Mouse (Mus musculus): ENCODE results near the gene Tuft1. TPM values are rescaled to one million over a fixed set of nuclear protein-coding genes. Genes with fewer than 3 reads are reported as not detected.
"Not testable (repeated sequence)": the region's sequence is repeated elsewhere in the genome, so short reads cannot be mapped to it uniquely, and the experiment has no call there.

Tuft1 gene
- polyA plus RNA-seq, 1 experiment from 2014 or later: 9.0 TPM

DNA sequence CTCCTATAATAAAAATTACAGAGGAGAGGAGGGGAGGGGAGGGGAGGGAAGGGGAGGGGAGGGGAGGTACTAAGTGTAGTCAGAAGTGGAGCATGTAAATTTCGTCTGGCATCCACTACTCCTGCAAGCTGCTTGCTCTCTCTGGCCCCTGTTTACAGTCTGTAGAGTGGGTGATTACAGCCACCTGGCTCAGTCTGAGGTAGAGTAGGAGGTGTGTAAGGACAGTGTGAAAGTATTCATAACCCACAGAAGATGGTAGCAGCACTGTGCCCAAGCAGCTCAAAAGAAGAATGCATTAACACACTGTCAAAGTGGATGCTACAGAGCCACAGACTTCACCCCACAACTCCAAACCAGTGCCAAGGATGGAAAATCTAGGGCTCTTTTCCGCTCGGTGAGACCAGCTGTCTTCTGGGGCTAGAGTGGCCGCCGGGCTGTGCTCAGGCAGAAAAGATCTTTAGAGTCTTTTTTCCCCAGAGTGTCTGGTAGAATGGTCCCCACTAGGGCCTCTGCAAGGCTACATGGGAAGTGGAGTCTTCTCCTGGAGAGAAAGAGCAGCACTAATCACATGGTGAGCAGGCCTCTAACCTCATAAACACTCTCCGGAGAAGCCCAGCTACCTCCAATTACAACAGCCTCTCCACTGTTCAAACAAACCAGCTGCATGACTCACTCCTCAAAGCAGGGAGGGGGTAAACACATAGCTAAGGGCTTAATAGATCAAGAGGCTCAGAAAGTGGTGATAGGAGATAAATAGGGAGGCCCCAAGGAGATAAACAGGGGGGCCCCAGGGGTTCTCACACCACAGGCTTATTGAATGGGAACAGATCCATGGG is 9.7 kb downstream of the Tuft1 start:
- H3K36me3 ChIP-seq (ENCODE audit: control insufficient read depth, insufficient read depth, low read length): no peaks in the 10 kb centered on the region
- H3K27ac ChIP-seq (ENCODE audit: low read depth, low read length): peak overlapping the region; percentile 3; the same call in 1 of the 2 replicates
- no peaks in the 10 kb centered on the region for H3K27me3 ChIP-seq (replicated peaks; ENCODE audit: control insufficient read depth, insufficient read depth, low read length)
- H3K9me3 ChIP-seq (ENCODE audit: control insufficient read depth, low read length): no peaks in the 10 kb centered on the region
- WGBS: 44% methylated on average over 6 of the region's 6 CpGs
- no peak overlapping the region for H3K4me3 ChIP-seq (ENCODE audit: low read length)
- H3K4me2 ChIP-seq (ENCODE audit: low read length): no peak overlapping the region
- no peak for ATAC-seq
- no peak overlapping the region for H3K9ac ChIP-seq (ENCODE audit: low read depth, low read length)
- no peaks in the 10 kb centered on the region for H3K4me1 ChIP-seq (ENCODE audit: control insufficient read depth, insufficient read depth, low read depth, low read length)

DNA sequence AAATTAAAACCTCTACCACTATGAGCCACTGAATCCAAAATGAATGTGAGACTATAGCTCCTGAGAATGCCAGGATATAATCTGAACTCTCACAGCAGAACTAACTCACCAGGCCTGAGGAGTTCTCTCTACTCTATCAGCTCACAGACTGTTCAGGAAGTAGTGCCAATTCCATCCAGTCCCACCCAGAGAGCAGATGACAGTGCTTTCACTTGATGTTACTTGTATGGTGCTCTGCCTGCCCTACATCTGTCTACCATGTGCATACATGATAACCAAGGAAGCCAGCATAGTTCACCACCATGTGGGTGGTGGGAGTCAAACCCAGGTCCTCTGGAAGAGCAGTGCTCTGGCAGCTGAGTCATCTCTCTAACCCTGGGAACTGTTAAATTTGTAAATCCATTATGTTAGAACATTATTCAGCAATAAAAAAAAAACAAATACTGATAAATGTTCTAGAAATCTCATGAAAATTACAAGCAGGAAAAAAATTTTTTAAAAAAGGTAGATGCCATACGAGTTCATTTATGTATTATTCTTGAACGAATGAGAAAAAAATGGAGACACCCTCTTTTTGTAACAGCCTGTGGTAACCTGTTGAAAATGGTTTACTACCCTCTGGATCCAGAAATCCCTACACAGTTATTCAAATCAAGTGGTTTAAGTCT is 16.0 kb downstream of the Tuft1 start, which contains the start of gene Gm10972:
Gene Gm10972 (plus strand): TSS at position 618 of the 668 bp plus-strand sequence.
- H3K27ac ChIP-seq (ENCODE audit: low read depth, low read length); H3K4me2 ChIP-seq (ENCODE audit: low read length); H3K4me1 ChIP-seq (ENCODE audit: control insufficient read depth, insufficient read depth, low read depth, low read length); H3K9ac ChIP-seq (ENCODE audit: low read depth, low read length); H3K27me3 ChIP-seq (replicated peaks; ENCODE audit: control insufficient read depth, insufficient read depth, low read length); H3K36me3 ChIP-seq (ENCODE audit: control insufficient read depth, insufficient read depth, low read length); H3K4me3 ChIP-seq (ENCODE audit: low read length); ATAC-seq; H3K9me3 ChIP-seq (ENCODE audit: control insufficient read depth, low read length): not testable (repeated sequence)
- 73% methylated on average over 2 of the region's 2 CpGs for WGBS

DNA sequence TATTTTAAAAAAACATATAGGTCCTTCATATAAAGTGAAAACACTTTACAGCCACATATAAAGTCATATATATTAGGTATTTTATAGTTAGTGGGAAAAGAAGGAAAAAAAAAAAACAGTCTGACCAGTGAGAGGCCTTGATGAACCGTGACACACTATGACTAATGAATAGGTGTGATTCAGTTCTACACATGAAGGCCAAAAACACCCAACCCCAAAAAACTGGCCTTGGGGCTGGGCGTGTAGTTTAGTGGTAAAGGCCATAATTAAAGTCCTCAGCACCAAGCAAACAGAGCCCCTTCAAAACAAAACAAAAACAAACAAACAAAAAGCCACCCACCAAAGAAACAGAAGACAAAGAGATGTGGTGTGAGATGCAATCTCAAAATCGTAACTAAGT is 28.8 kb downstream of the Tuft1 start:
- Histone ChIP-seq H3K4me2 (ENCODE audit: low read length) (no peak overlapping the region), H3K27ac (ENCODE audit: low read depth, low read length) (no peak overlapping the region), H3K27me3 (replicated peaks; ENCODE audit: control insufficient read depth, insufficient read depth, low read length) (no peaks in the 10 kb centered on the region), H3K4me1 (ENCODE audit: control insufficient read depth, insufficient read depth, low read depth, low read length) (no peaks in the 10 kb centered on the region), H3K9me3 (ENCODE audit: control insufficient read depth, low read length) (no peaks in the 10 kb centered on the region), H3K36me3 (ENCODE audit: control insufficient read depth, insufficient read depth, low read length) (no peaks in the 10 kb centered on the region), H3K9ac (ENCODE audit: low read depth, low read length) (no peak overlapping the region), H3K4me3 (ENCODE audit: low read length) (no peak overlapping the region)
- no peak for ATAC-seq
- 88% methylated on average over 3 of the region's 3 CpGs for WGBS

DNA sequence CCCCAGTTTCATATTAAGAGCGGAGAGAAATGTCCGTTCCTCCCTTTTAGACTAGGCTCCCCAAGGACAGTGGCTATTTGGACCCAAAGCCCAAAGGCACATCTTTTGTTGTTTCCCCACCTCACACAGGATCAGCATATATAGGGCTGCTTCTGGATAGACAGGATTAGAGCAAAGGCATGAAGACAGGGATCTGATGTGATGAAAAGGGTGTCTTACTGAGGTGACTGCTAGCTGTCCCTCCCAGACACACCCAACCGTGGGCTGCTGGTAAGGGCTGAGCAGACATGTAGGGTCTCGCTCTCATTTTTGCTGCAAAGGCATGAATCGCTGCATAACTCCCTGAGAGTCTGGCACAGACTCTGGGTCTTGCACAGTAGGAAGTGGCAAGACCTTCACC is 30.0 kb downstream of the Tuft1 start:
- no peaks in the 10 kb centered on the region for H3K4me1 ChIP-seq (ENCODE audit: control insufficient read depth, insufficient read depth, low read depth, low read length)
- no peak overlapping the region for H3K4me3 ChIP-seq (ENCODE audit: low read length)
- H3K4me2 ChIP-seq (ENCODE audit: low read length): no peak overlapping the region
- no peaks in the 10 kb centered on the region for H3K9me3 ChIP-seq (ENCODE audit: control insufficient read depth, low read length)
- no peak overlapping the region for H3K9ac ChIP-seq (ENCODE audit: low read depth, low read length)
- WGBS: 82% methylated on average over 5 of the region's 5 CpGs
- no peak for ATAC-seq
- no peak overlapping the region for H3K27ac ChIP-seq (ENCODE audit: low read depth, low read length)
- H3K27me3 ChIP-seq (replicated peaks; ENCODE audit: control insufficient read depth, insufficient read depth, low read length): no peaks in the 10 kb centered on the region
- no peaks in the 10 kb centered on the region for H3K36me3 ChIP-seq (ENCODE audit: control insufficient read depth, insufficient read depth, low read length)

DNA sequence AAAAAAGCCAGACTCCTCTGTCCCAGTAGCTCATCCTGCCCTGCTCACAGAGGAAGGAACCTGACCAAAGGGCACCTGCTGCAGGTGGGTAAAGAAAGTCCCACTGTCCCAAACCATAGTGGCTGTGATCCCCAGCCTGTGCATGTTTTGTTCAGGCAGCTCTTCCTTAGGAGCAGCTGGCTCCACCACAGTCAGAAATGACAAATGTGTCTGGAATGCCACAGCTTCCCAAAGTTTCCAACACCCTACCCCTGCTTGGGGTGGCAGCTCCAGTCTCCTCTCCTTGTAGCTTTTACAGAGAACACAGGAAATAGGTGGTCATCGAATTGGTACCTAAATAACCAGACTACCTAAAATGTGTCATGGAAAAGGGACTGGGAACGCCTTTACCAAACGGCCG is 34.4 kb downstream of the Tuft1 start:
- Histone ChIP-seq H3K4me3 (ENCODE audit: low read length) (no peak overlapping the region), H3K4me1 (ENCODE audit: control insufficient read depth, insufficient read depth, low read depth, low read length) (no peaks in the 10 kb centered on the region), H3K27me3 (replicated peaks; ENCODE audit: control insufficient read depth, insufficient read depth, low read length) (no peaks in the 10 kb centered on the region), H3K27ac (ENCODE audit: low read depth, low read length) (no peak overlapping the region), H3K9me3 (ENCODE audit: control insufficient read depth, low read length) (no peaks in the 10 kb centered on the region), H3K36me3 (ENCODE audit: control insufficient read depth, insufficient read depth, low read length) (no peaks in the 10 kb centered on the region), H3K9ac (ENCODE audit: low read depth, low read length) (no peak overlapping the region), H3K4me2 (ENCODE audit: low read length) (no peak overlapping the region)
- no peak for ATAC-seq
- WGBS: 85% methylated on average over 4 of the region's 4 CpGs

DNA sequence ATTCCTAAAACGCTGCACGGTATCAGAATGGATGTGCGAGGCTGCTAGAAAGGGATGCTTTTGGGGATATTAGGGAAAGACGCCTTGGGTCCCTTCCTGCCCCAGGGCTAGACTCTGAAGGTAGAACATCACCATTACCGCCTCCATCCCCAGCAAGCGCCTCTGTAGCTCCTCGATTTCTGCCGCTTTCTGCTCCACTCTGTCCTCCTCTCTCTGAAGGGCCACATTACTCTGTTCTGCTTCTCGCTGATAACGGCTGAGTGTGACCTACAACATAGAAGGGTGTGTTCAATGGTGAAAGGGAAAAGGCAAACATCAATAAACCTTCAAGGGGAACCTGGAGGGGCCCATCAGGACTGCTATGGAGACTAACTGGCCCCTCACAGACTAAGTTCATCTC is 36.1 kb downstream of the Tuft1 start:
- H3K27ac ChIP-seq (ENCODE audit: low read depth, low read length): no peak overlapping the region
- no peaks in the 10 kb centered on the region for H3K9me3 ChIP-seq (ENCODE audit: control insufficient read depth, low read length)
- H3K4me3 ChIP-seq (ENCODE audit: low read length): no peak overlapping the region
- H3K27me3 ChIP-seq (replicated peaks; ENCODE audit: control insufficient read depth, insufficient read depth, low read length): no peaks in the 10 kb centered on the region
- H3K9ac ChIP-seq (ENCODE audit: low read depth, low read length): no peak overlapping the region
- no peak for ATAC-seq
- H3K4me2 ChIP-seq (ENCODE audit: low read length): no peak overlapping the region
- no peaks in the 10 kb centered on the region for H3K4me1 ChIP-seq (ENCODE audit: control insufficient read depth, insufficient read depth, low read depth, low read length)
- WGBS: 88% methylated on average over 10 of the region's 10 CpGs
- H3K36me3 ChIP-seq (ENCODE audit: control insufficient read depth, insufficient read depth, low read length): no peaks in the 10 kb centered on the region

DNA sequence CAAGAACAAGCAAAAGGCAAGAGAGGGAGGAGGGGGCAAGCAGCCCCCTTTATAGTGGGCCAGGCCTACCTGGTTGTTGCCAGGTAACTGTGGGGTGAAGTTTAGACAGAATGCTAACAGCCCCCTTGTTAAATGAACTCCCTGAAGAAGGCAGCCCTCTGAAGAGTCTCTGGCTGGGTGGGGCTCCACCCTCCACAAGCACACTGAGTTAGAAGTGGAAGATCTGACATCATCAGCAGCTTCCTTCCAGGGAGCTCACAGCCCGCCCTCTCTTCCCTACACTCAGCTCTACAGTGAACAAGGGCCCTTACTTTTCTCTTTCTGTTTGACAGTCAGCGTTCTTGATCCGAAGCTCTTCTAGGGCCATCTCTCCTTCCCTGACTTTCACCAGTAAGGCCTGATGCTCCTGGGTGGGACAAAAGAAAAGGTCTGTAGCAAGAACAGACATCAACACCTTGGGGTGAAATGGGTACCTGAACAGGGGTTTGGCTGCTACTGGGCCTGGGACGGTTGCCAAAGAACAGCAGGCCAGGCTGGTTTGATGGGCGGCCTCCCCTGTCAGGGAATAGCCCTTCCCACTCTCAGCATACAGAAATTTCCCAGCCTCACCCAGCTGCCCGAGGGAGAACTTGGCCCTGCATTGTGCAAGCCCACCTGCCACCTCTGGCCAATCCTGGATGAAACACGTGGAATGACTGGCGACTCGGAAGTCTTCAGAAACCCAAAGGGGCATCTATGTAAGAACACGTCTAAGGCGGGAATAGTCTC is 36.7 kb downstream of the Tuft1 start:
- 78% methylated on average over 11 of the region's 11 CpGs for WGBS
- no peak for ATAC-seq
- H3K9ac ChIP-seq (ENCODE audit: low read depth, low read length): no peak overlapping the region

DNA sequence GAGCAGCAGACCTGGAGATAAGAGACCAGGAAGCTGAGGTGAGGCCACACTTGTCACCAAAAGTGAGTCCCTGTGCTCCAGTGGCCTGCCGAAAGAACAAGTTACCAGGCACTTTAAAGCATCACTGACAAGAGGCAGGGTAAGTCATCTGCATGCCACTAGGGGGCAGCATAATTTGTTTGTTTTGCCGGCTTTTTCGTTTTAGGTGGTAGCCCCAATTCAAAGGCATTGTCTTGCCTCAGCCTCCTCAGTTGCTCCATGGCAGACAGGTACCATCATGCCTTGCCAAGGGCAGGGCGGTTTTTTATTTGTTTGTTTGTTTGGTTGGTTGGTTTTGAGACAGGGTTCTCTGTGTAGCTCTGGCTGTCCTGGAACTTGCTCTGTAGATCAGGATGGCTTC is 42.0 kb downstream of the Tuft1 start:
- ATAC-seq: no peak
- H3K4me1 ChIP-seq (ENCODE audit: control insufficient read depth, insufficient read depth, low read depth, low read length): no peaks in the 10 kb centered on the region
- WGBS: 61% methylated on average over 4 of the region's 4 CpGs
- no peaks in the 10 kb centered on the region for H3K9me3 ChIP-seq (ENCODE audit: control insufficient read depth, low read length)
- H3K9ac ChIP-seq (ENCODE audit: low read depth, low read length): no peak overlapping the region
- no peak overlapping the region for H3K4me3 ChIP-seq (ENCODE audit: low read length)
- no peak overlapping the region for H3K27ac ChIP-seq (ENCODE audit: low read depth, low read length)
- H3K36me3 ChIP-seq (ENCODE audit: control insufficient read depth, insufficient read depth, low read length): no peaks in the 10 kb centered on the region
- H3K27me3 ChIP-seq (replicated peaks; ENCODE audit: control insufficient read depth, insufficient read depth, low read length): no peaks in the 10 kb centered on the region
- H3K4me2 ChIP-seq (ENCODE audit: low read length): no peak overlapping the region

More for the DNA sequence above, 36.7 kb downstream of the Tuft1 start:
- no peak overlapping the region for H3K4me2 ChIP-seq (ENCODE audit: low read length)
- H3K4me1 ChIP-seq (ENCODE audit: control insufficient read depth, insufficient read depth, low read depth, low read length): no peaks in the 10 kb centered on the region
- H3K36me3 ChIP-seq (ENCODE audit: control insufficient read depth, insufficient read depth, low read length): no peaks in the 10 kb centered on the region
- no peak overlapping the region for H3K27ac ChIP-seq (ENCODE audit: low read depth, low read length)
- H3K27me3 ChIP-seq (replicated peaks; ENCODE audit: control insufficient read depth, insufficient read depth, low read length): no peaks in the 10 kb centered on the region
- no peaks in the 10 kb centered on the region for H3K9me3 ChIP-seq (ENCODE audit: control insufficient read depth, low read length)
- H3K4me3 ChIP-seq (ENCODE audit: low read length): no peak overlapping the region

All from hindbrain, embryonic 16.5 days (tissue).